18 mouse cellular contexts compared by ENCODE assay signal in the genomic region with DNA sequence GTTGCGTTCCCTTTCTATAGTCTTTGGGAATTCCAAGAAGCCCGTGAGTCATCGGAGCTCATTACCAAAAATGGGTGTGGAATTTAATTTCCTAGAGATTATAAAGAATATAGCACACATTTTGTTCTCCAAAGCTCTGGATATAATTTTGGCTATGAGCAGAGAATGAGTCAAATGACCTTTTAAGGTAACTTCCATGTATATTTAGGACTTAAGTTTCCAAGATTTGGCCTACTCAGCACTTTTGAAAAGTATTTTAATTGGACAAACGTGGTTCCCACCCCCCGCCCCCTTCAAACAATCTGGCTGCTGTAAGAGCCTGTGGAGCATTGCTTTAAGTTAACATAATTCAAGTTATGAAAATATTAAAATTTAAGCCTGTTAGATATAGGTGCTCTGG.
"Had no signal": no experiment of that assay in that cellular context is flagged by ENCODE, and none has a peak within 500 bp of the region (broad histone marks: within the 10 kb centered on the region; RNA-seq: fewer than 3 reads in every experiment).

No protein-coding gene starts in this region.

- H3K9me3 ChIP-seq: limb, embryonic 12.5 days; limb, embryonic 15.5 days; midbrain, embryonic 12.5 days; midbrain, embryonic 15.5 days; neural tube, embryonic 12.5 days; neural tube, embryonic 15.5 days had no signal

- H3K4me1 ChIP-seq: limb, embryonic 12.5 days; limb, embryonic 15.5 days; midbrain, embryonic 12.5 days; midbrain, embryonic 15.5 days had no signal

- H3K4me3 ChIP-seq: left cerebral cortex, adult 2 months; limb, embryonic 12.5 days; limb, embryonic 15.5 days; midbrain, embryonic 12.5 days; midbrain, embryonic 15.5 days; neural tube, embryonic 12.5 days; neural tube, embryonic 15.5 days had no signal

- H3K9ac ChIP-seq: limb, embryonic 12.5 days; limb, embryonic 15.5 days; liver, embryonic 14.5 days; liver, postnatal 0 days; lung, embryonic 14.5 days; midbrain, embryonic 12.5 days; midbrain, embryonic 15.5 days; neural tube, embryonic 12.5 days; neural tube, embryonic 15.5 days had no signal

- H3K36me3 ChIP-seq: limb, embryonic 12.5 days; limb, embryonic 15.5 days; midbrain, embryonic 12.5 days; midbrain, embryonic 15.5 days; neural tube, embryonic 12.5 days; neural tube, embryonic 15.5 days had no signal

- H3K27ac ChIP-seq: limb, embryonic 12.5 days; limb, embryonic 15.5 days; liver, embryonic 14.5 days; macrophage; midbrain, embryonic 12.5 days; midbrain, embryonic 15.5 days; neural tube, embryonic 12.5 days; neural tube, embryonic 15.5 days had no signal

- ATAC-seq: liver, postnatal 0 days; lung, postnatal 0 days; midbrain, embryonic 15.5 days had no signal

- DNase-seq: kidney, adult 9 months; kidney, postnatal 14 days; kidney, postnatal 4 days; liver, postnatal 0 days; lung, embryonic 14.5 days; thymus, adult 2 months; thymus, postnatal 14 days had no signal

- H3K4me2 ChIP-seq: limb, embryonic 12.5 days; limb, embryonic 15.5 days; liver, embryonic 11.5 days; lung, embryonic 14.5 days; midbrain, embryonic 12.5 days; midbrain, embryonic 15.5 days; neural tube, embryonic 12.5 days; neural tube, embryonic 15.5 days had no signal

- H3K27me3 ChIP-seq: limb, embryonic 12.5 days; limb, embryonic 15.5 days; midbrain, embryonic 12.5 days; midbrain, embryonic 15.5 days; neural tube, embryonic 12.5 days; neural tube, embryonic 15.5 days had no signal
